Mouse (Mus musculus) lung, adult 2 months (tissue): ENCODE measurements at regions not wholly inside any gene's neighbourhood (a gene's known extent, or its start where the extent isn't known, plus 50 kb on each side); places are given as distances from the start of the nearest gene placed in this dataset.
"Not testable (repeated sequence)": the region's sequence is repeated elsewhere in the genome, so short reads cannot be mapped to it uniquely, and the experiment has no call there.

Experiments used
- CTCF ChIP-seq: fragments of 200-500 bp; IDR thresholded peaks from 2 replicates; pipeline ENCODE4 v1.5.1; 2011; ENCODE audit warnings: mild to moderate bottlenecking, low read length, control low read depth; ENCODE audit not compliant: insufficient read depth
- POLR2A ChIP-seq: fragments of 200-500 bp; IDR thresholded peaks from 2 replicates; pipeline ENCODE4 v1.6.1; 2011; ENCODE audit warnings: low read depth, mild to moderate bottlenecking, control low read depth, low read length, borderline replicate concordance; ENCODE audit errors: extremely low read depth

GRCm38 (mm10) chr12:18231896-18232295 lies 282.4 kb upstream of the 5730507C01Rik start:
- not testable (repeated sequence) for TF ChIP-seq CTCF, POLR2A
